Mouse (Mus musculus) activated CD4-positive, CD25-positive, alpha-beta regulatory T cell (primary cell): ENCODE measurements around the gene Slc22a16. TPM values are rescaled to one million over a fixed set of nuclear protein-coding genes. Genes with fewer than 3 reads are reported as not detected.

ENCODE experiments used
- polyA plus RNA-seq, 2 experiments: library from polyadenylated mRNA; unstranded; fragments of 100-300 nt; shearing (Covaris generic); gene quantifications; one replicate each; pipeline ENCODE4 v1.2.1; 2017

Slc22a16 gene
- polyA plus RNA-seq: under 1 TPM in 1 of 2 experiments, not detected in 1; 0.07 TPM

GRCm38 (mm10) chr10:40570036-40570435, at the start of gene Slc22a16:
Gene Slc22a16 (plus strand): TSS chr10:40570336.

GRCm38 (mm10) chr10:40629656-40630311, 59.6 kb downstream of the Slc22a16 start, which contains the start of gene Ddo:
Gene Ddo (plus strand): TSS chr10:40630011.

Other genes with a start within 250 kb of the Slc22a16 start
- 10 to 100 TPM; 31.7 to 40.1 TPM for gene Cdk19, start 230.8 kb upstream of the Slc22a16 start, polyA plus RNA-seq
- not detected for gene Ddo, start 59.7 kb downstream of the Slc22a16 start, polyA plus RNA-seq
- under 1 TPM; 0.33 to 0.49 TPM for gene Mettl24, start 112.9 kb downstream of the Slc22a16 start, polyA plus RNA-seq